ENCODE assay signal across 8 mouse cellular contexts in genomic region chr5:71095725-71096607, GRCm38 (mm10). TPM values are rescaled to one million over a fixed set of nuclear protein-coding genes. Genes with fewer than 3 reads are reported as not detected.
DNase-seq lines count a peak whose midpoint lies in the region; ATAC-seq and TF ChIP-seq lines count a peak whose summit lies in the region.

Gene Gabra2, minus strand, starts transcription at chr5:71095849.

- no peak within 1 kb of the TSS for H3K27ac ChIP-seq in kidney, adult 2 months (ENCODE audit: insufficient read depth, low read depth, low read length)
- H3K27ac ChIP-seq in embryonic fibroblast, embryonic 13.5 days (ENCODE audit: insufficient read depth, low read length), result no peak within 1 kb of the TSS
- H3K27ac ChIP-seq in intestine, embryonic 15.5 days, result no peak within 1 kb of the TSS
- H3K27ac ChIP-seq in limb, embryonic 10.5 days, result peak within 1 kb of the TSS; percentile 77
- peak within 1 kb of the TSS; percentile 90 for H3K27ac ChIP-seq in neural tube, embryonic 15.5 days (replicated peaks)

- no peak for TF ChIP-seq CTCF in kidney, adult 2 months (conservative IDR thresholded peaks at IDR 0.05; ENCODE audit: insufficient read depth, insufficient read length, low read depth, low read length)
- TF ChIP-seq CTCF in embryonic fibroblast, embryonic 13.5 days (IDR thresholded peaks at IDR 0.05; ENCODE audit: borderline replicate concordance, insufficient read depth, low read length), result no peak

- 0 out of 2 replicates have a peak, but pooled peaks cover 2% of the 10 kb centered on the region for H3K27me3 ChIP-seq in kidney, adult 2 months (replicated peaks; ENCODE audit: control insufficient read depth, insufficient read depth, low read length)
- H3K27me3 ChIP-seq in intestine, embryonic 15.5 days (replicated peaks), result peaks cover 9% of the 10 kb centered on the region
- H3K27me3 ChIP-seq in limb, embryonic 10.5 days (ENCODE audit: low read depth, poor library complexity, severe bottlenecking), result peaks cover 33% of the 10 kb centered on the region
- H3K27me3 ChIP-seq in neural tube, embryonic 15.5 days (replicated peaks), result no peaks in the 10 kb centered on the region

- TF ChIP-seq POLR2A in kidney, adult 2 months (IDR thresholded peaks at IDR 0.05; ENCODE audit: low read depth, low read length), result no peak
- TF ChIP-seq POLR2A in embryonic fibroblast, embryonic 13.5 days (IDR thresholded peaks at IDR 0.05; ENCODE audit: low read depth, low read length), result no peak

- peak within 1 kb of the TSS; percentile 97 for H3K4me2 ChIP-seq in intestine, embryonic 15.5 days (replicated peaks)
- peak within 1 kb of the TSS; percentile 81 for H3K4me2 ChIP-seq in neural tube, embryonic 15.5 days

- no peak for DNase-seq in kidney, adult 2 months
- DNase-seq in kidney, adult 8-10 months, result no peak
- peak; percentile 82 for DNase-seq in brain, adult 2 months (ENCODE audit: low read depth, low spot score)
- DNase-seq in limb, embryonic 10.5 days (ENCODE audit: low spot score), result peak; percentile 62
- no peak for DNase-seq in B cell, adult 2 months

- WGBS in kidney, adult 2 months, result under 1% methylated on average over 55 of the region's 55 CpGs
- WGBS in intestine, embryonic 15.5 days, result under 1% methylated on average over 54 of the region's 55 CpGs
- WGBS in limb, embryonic 10.5 days, result under 1% methylated on average over 55 of the region's 55 CpGs
- under 1% methylated on average over 53 of the region's 55 CpGs for WGBS in neural tube, embryonic 15.5 days

- H3K4me1 ChIP-seq in kidney, adult 2 months (ENCODE audit: control insufficient read depth, insufficient read depth, low read length), result no peaks in the 10 kb centered on the region
- 0 out of 2 replicates have a peak, but pooled peaks cover 4% of the 10 kb centered on the region for H3K4me1 ChIP-seq in embryonic fibroblast, embryonic 13.5 days (ENCODE audit: control insufficient read depth, insufficient read depth, low read length)
- H3K4me1 ChIP-seq in intestine, embryonic 15.5 days (replicated peaks), result no peaks in the 10 kb centered on the region
- H3K4me1 ChIP-seq in limb, embryonic 10.5 days, result peaks cover 8% of the 10 kb centered on the region
- peaks cover 24% of the 10 kb centered on the region for H3K4me1 ChIP-seq in neural tube, embryonic 15.5 days

- no peaks in the 10 kb centered on the region for H3K36me3 ChIP-seq in kidney, adult 2 months (ENCODE audit: control insufficient read depth, insufficient read depth, low read length)
- H3K36me3 ChIP-seq in intestine, embryonic 15.5 days, result no peaks in the 10 kb centered on the region
- H3K36me3 ChIP-seq in limb, embryonic 10.5 days, result no peaks in the 10 kb centered on the region
- H3K36me3 ChIP-seq in neural tube, embryonic 15.5 days, result no peaks in the 10 kb centered on the region

- ATAC-seq in intestine, embryonic 15.5 days, result peak; percentile 87
- ATAC-seq in neural tube, embryonic 15.5 days (ENCODE audit: low FRiP score), result peak; percentile 92

- H3K9me3 ChIP-seq in intestine, embryonic 15.5 days, result no peaks in the 10 kb centered on the region
- H3K9me3 ChIP-seq in limb, embryonic 10.5 days (replicated peaks), result no peaks in the 10 kb centered on the region
- H3K9me3 ChIP-seq in neural tube, embryonic 15.5 days (replicated peaks), result no peaks in the 10 kb centered on the region

- H3K4me3 ChIP-seq in kidney, adult 2 months (ENCODE audit: insufficient read depth, low read depth, low read length), result peak within 1 kb of the TSS; percentile 27
- H3K4me3 ChIP-seq in embryonic fibroblast, embryonic 13.5 days (ENCODE audit: insufficient read depth, low read length), result peak within 1 kb of the TSS; percentile 53
- peak within 1 kb of the TSS; percentile 59 for H3K4me3 ChIP-seq in intestine, embryonic 15.5 days (replicated peaks)
- peak within 1 kb of the TSS; percentile 70 for H3K4me3 ChIP-seq in limb, embryonic 10.5 days
- peak within 1 kb of the TSS; percentile 79 for H3K4me3 ChIP-seq in neural tube, embryonic 15.5 days (replicated peaks)

- peak within 1 kb of the TSS; percentile 44 for H3K9ac ChIP-seq in intestine, embryonic 15.5 days
- peak within 1 kb of the TSS; percentile 86 for H3K9ac ChIP-seq in neural tube, embryonic 15.5 days (replicated peaks)

RNA-seq across cellular contexts. Expression of gene Gabra2, which starts in this region (rescaled TPM):
- polyA plus RNA-seq in kidney, adult 2 months (2012; rRNA removed), result not detected in 2 replicates
- polyA plus RNA-seq in embryonic fibroblast, embryonic 13.5 days (2011; ENCODE audit: insufficient read length, low read depth, missing spikeins), result 0.25 and 0.33 TPM in 2 replicates
- polyA plus RNA-seq in intestine, embryonic 15.5 days (2015; fragmentation: Nextera tagmentation; extraction: Ambion mirVana), result 2.5 and 2.6 TPM in 2 replicates
- 1.2 and 2.0 TPM in 2 replicates for polyA plus RNA-seq in limb, embryonic 10.5 days (2016; fragmentation: Nextera tagmentation; extraction: Ambion mirVana)
- 42.8 and 54.0 TPM in 2 replicates for polyA plus RNA-seq in neural tube, embryonic 15.5 days (2015; fragmentation: Nextera tagmentation; extraction: Ambion mirVana)

Comparison
In these comparisons a context has a peak if more than half of its experiments do, and no peak if none do; other contexts are left out.
1. RNA of gene Gabra2 (polyA plus RNA-seq): 42.8 to 54.0 TPM in neural tube, embryonic 15.5 days; 2.5 to 2.6 TPM in intestine, embryonic 15.5 days, 1.2 to 2.0 TPM in limb, embryonic 10.5 days, 0.25 to 0.33 TPM in embryonic fibroblast, embryonic 13.5 days and not detected in kidney, adult 2 months; every median in the first group is over 10 times any median in the second.
2. DNase-seq: peak in brain, adult 2 months (single experiment) and limb, embryonic 10.5 days (single experiment); none in kidney, adult 2 months (single experiment), kidney, adult 8-10 months (0 of 2) and B cell, adult 2 months (0 of 2).
3. H3K27ac ChIP-seq: peak in limb, embryonic 10.5 days (single experiment) and neural tube, embryonic 15.5 days (single experiment); none in kidney, adult 2 months (single experiment), embryonic fibroblast, embryonic 13.5 days (single experiment) and intestine, embryonic 15.5 days (single experiment).
4. H3K4me3 ChIP-seq: peak in every context shown above with its lines; median percentile 79 in neural tube, embryonic 15.5 days; 70 in limb, embryonic 10.5 days; 59 in intestine, embryonic 15.5 days; 53 in embryonic fibroblast, embryonic 13.5 days; 27 in kidney, adult 2 months.